Mouse (Mus musculus): Measurements from ENCODE around the gene Cep70. TPM values are rescaled to one million over a fixed set of nuclear protein-coding genes. Genes with fewer than 3 reads are reported as not detected.

Gene Cep70
- polyA plus RNA-seq, 1 experiment from 2014 or later, result 24.7 TPM

DNA sequence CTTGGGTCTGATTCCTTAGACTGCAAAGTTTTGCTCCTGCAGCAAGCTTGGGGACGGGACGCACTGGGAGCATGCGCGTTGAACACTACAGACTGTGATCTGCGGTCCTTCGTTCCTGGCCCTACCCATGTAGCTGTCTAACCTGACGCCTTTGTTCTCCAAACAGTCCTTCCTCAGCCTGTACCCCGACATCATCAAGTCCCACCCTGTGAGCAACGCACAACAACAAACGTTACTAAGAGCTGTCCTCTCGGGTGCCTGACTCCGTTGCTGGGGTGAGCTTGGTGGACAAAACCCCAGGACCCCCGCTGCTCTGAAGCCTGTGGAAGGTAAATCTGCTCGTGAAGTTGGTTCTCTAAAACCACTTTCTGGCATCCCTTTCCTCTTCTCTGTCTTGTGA, 6.0 kb upstream of the Cep70 start, which contains the start of gene Faiml:
Faiml (minus strand) TSS at position 101 of the 400 bp plus-strand sequence.
- Histone ChIP-seq H3K27ac (replicated peaks in 1 of 2; ENCODE audit: control insufficient read depth in 1 of 2, insufficient read depth in 1 of 2, low read depth in 2 of 2, low read length in 2 of 2) (no peak within 1 kb of the TSS), H3K9ac (ENCODE audit: low read length) (no peak within 1 kb of the TSS), H3K4me3 (ENCODE audit: control insufficient read depth in 1 of 2, insufficient read depth in 1 of 2, low read depth in 1 of 2, low read length in 2 of 2) (no peak within 1 kb of the TSS), H3K4me2 (ENCODE audit: low read length) (no peak within 1 kb of the TSS), H3K9me3 (ENCODE audit: control insufficient read depth, low read length) (no peaks in the 10 kb centered on the region), H3K4me1 (ENCODE audit: control insufficient read depth in 2 of 2, insufficient read depth in 2 of 2, low read length in 2 of 2) (no peaks in the 10 kb centered on the region; a peak in 1 of 4 replicates), H3K27me3 (ENCODE audit: control insufficient read depth, insufficient read depth, low read length) (no peaks in the 10 kb centered on the region), H3K36me3 (ENCODE audit: control insufficient read depth, insufficient read depth, low read length) (no peaks in the 10 kb centered on the region)
- WGBS, result 84% methylated on average over 14 of the region's 14 CpGs
- ATAC-seq (ENCODE audit: insufficient number of reproducible peaks, insufficient read depth, low FRiP score, low read depth), result no peak

DNA sequence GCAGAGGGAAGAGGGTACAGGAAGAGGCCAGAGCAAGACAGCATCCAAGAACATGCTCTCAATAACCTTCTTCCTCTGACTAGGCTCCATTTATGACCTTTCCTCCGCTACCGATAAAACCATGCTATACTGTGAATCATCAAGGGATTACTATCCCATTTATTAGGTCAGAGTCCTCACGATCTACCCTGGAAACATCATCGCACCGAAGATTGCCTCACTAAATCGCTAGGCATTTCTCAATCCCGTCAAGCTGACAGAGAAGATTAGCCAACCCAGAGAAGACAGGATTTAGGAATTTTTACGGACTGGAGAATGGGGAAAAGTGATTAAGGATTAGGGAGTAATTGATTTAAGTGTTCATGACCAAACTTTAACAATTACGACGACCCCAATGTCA, 4.9 kb upstream of the Cep70 start:
- WGBS, result 80% methylated on average over 10 of the region's 10 CpGs
- Histone ChIP-seq H3K36me3 (ENCODE audit: control insufficient read depth, insufficient read depth, low read length) (no peaks in the 10 kb centered on the region), H3K4me2 (ENCODE audit: low read length) (no peak overlapping the region), H3K4me1 (ENCODE audit: control insufficient read depth in 2 of 2, insufficient read depth in 2 of 2, low read length in 2 of 2) (peaks cover 3 to 5% of the 10 kb centered on the region in 2 experiments; a peak in 3 of 4 replicates), H3K4me3 (ENCODE audit: control insufficient read depth in 1 of 2, insufficient read depth in 1 of 2, low read depth in 1 of 2, low read length in 2 of 2) (no peak overlapping the region), H3K27me3 (ENCODE audit: control insufficient read depth, insufficient read depth, low read length) (no peaks in the 10 kb centered on the region), H3K9ac (ENCODE audit: low read length) (no peak overlapping the region), H3K9me3 (ENCODE audit: control insufficient read depth, low read length) (no peaks in the 10 kb centered on the region), H3K27ac (replicated peaks in 1 of 2; ENCODE audit: control insufficient read depth in 1 of 2, insufficient read depth in 1 of 2, low read depth in 2 of 2, low read length in 2 of 2) (no peak overlapping the region)
- ATAC-seq (ENCODE audit: insufficient number of reproducible peaks, insufficient read depth, low FRiP score, low read depth), result no peak

DNA sequence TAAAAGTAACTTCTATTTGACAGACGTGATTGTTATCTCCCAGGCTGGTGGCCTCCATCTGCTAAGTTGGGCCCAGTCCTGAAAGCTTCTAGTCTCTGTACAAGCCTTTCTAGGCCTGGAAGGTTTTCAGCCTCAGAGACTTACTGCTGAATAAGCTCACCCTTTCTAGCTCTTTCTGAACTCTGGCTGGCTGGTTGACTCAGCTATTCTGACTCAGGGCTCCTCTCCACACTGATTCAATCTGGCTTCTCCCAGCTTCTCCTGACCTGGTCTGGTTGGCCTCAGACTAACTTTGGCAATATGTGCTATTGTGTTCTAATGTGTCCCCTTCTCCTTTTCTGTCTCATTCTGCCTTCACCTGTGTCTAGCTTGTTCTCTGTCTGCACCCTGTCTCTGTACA, 3.9 kb upstream of the Cep70 start:
- ATAC-seq (ENCODE audit: insufficient number of reproducible peaks, insufficient read depth, low FRiP score, low read depth), result no peak
- Histone ChIP-seq H3K36me3 (ENCODE audit: control insufficient read depth, insufficient read depth, low read length) (no peaks in the 10 kb centered on the region), H3K4me2 (ENCODE audit: low read length) (no peak overlapping the region), H3K4me1 (ENCODE audit: control insufficient read depth in 2 of 2, insufficient read depth in 2 of 2, low read length in 2 of 2) (peaks cover 3 to 8% of the 10 kb centered on the region in 2 experiments; a peak in 3 of 4 replicates), H3K27me3 (ENCODE audit: control insufficient read depth, insufficient read depth, low read length) (no peaks in the 10 kb centered on the region), H3K9me3 (ENCODE audit: control insufficient read depth, low read length) (no peaks in the 10 kb centered on the region), H3K9ac (ENCODE audit: low read length) (no peak overlapping the region), H3K4me3 (ENCODE audit: control insufficient read depth in 1 of 2, insufficient read depth in 1 of 2, low read depth in 1 of 2, low read length in 2 of 2) (no peak overlapping the region), H3K27ac (replicated peaks in 1 of 2; ENCODE audit: control insufficient read depth in 1 of 2, insufficient read depth in 1 of 2, low read depth in 2 of 2, low read length in 2 of 2) (no peak overlapping the region)
- WGBS, result 50% methylated on average over 1 of the region's 1 CpGs

DNA sequence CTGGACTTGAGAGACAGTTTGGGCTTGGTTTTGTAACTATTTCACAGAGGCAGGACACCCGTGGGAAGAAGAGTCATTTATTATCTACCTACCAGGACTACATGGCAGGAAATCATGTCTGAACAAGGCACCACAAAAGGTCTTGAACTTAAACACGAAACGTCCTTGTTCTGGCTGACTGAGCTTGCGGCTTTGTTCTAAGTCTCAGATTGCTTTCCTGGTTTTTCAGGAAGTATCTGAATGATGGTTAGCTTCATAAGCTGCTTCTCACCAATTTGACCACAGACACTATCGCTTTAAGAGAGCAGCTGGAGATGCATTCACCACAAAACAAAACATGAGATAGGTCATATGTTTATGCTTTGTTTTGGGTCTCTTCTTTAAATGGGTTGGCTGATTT, 2.6 kb upstream of the Cep70 start:
- no peak overlapping the region for H3K4me2 ChIP-seq (ENCODE audit: low read length)
- H3K4me3 ChIP-seq (ENCODE audit: control insufficient read depth in 1 of 2, insufficient read depth in 1 of 2, low read depth in 1 of 2, low read length in 2 of 2), result no peak overlapping the region
- no peaks in the 10 kb centered on the region for H3K9me3 ChIP-seq (ENCODE audit: control insufficient read depth, low read length)
- no peaks in the 10 kb centered on the region for H3K36me3 ChIP-seq (ENCODE audit: control insufficient read depth, insufficient read depth, low read length)
- peaks cover 3 to 8% of the 10 kb centered on the region in 2 experiments; a peak in 3 of 4 replicates for H3K4me1 ChIP-seq (ENCODE audit: control insufficient read depth in 2 of 2, insufficient read depth in 2 of 2, low read length in 2 of 2)
- no peak overlapping the region for H3K9ac ChIP-seq (ENCODE audit: low read length)
- no peak for ATAC-seq (ENCODE audit: insufficient number of reproducible peaks, insufficient read depth, low FRiP score, low read depth)
- no peaks in the 10 kb centered on the region for H3K27me3 ChIP-seq (ENCODE audit: control insufficient read depth, insufficient read depth, low read length)
- 73% methylated on average over 5 of the region's 5 CpGs for WGBS
- H3K27ac ChIP-seq (replicated peaks in 1 of 2; ENCODE audit: control insufficient read depth in 1 of 2, insufficient read depth in 1 of 2, low read depth in 2 of 2, low read length in 2 of 2), result no peak overlapping the region

DNA sequence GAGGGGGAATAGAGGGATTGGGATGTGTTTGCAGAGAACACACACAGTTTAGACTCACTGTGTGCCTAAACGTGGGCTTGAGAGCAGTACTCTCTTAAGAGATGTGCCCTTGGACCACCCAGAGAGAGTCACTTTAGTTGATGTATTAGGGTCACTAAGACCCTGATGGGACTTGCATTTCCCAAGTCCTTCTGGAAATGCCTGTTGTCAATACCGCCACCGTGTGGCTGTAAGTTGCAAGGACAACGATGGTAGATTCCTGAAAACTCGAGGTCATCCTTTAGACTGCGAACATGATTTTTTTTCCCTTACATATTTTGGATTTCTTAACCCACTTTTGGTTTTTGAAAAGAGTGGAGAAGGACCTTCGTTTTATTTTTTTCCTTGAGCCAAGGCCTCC, 1.1 kb upstream of the Cep70 start:
- Histone ChIP-seq H3K4me3 (ENCODE audit: control insufficient read depth in 1 of 2, insufficient read depth in 1 of 2, low read depth in 1 of 2, low read length in 2 of 2) (peak overlapping the region in 1 of 2 experiments; percentile 94; a peak in 1 of 4 replicates), H3K9me3 (ENCODE audit: control insufficient read depth, low read length) (no peaks in the 10 kb centered on the region), H3K4me1 (ENCODE audit: control insufficient read depth in 2 of 2, insufficient read depth in 2 of 2, low read length in 2 of 2) (peaks cover 3 to 8% of the 10 kb centered on the region in 2 experiments; a peak in 3 of 4 replicates), H3K9ac (ENCODE audit: low read length) (no peak overlapping the region), H3K27me3 (ENCODE audit: control insufficient read depth, insufficient read depth, low read length) (no peaks in the 10 kb centered on the region), H3K27ac (replicated peaks in 1 of 2; ENCODE audit: control insufficient read depth in 1 of 2, insufficient read depth in 1 of 2, low read depth in 2 of 2, low read length in 2 of 2) (no peak overlapping the region), H3K4me2 (ENCODE audit: low read length) (peak overlapping the region; percentile 70), H3K36me3 (ENCODE audit: control insufficient read depth, insufficient read depth, low read length) (0 out of 2 replicates have a peak, but pooled peaks cover under 1% of the 10 kb centered on the region)
- 3% methylated on average over 7 of the region's 7 CpGs for WGBS
- no peak for ATAC-seq (ENCODE audit: insufficient number of reproducible peaks, insufficient read depth, low FRiP score, low read depth)

DNA sequence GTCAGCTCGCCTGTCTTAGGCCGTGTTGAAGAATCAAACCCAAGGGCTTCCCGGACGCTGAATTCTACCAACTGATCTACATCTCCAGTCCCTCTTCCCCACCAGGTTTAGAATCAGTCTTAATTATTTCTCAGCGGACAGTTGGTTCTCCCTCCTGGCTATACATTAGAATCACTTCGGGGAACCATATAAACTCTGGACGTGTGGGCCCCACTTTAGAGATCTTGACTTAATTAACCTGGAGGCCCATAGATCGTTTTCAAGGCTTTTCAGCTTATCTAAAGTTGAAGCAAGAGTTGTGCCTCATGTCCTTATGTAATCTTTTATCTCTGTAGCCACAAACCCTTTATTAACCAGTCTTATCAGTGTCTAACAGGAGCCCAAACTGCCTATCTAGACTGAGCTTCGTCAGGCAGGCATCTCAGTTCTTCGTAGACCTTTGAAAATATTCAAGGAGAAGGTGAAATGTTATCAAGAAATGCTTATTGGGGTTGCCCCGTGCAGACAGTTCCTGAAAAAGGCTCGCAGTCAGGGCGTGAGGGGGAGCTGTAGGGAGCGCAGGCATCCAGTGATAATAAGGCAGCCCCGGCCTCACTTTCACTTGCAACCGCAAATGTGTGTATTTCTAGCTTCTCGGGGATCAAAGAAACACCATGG, 506 bp upstream of the Cep70 start:
- Histone ChIP-seq H3K4me3 (ENCODE audit: control insufficient read depth in 1 of 2, insufficient read depth in 1 of 2, low read depth in 1 of 2, low read length in 2 of 2) (peak overlapping the region; percentile 63 to 94), H3K27ac (replicated peaks in 1 of 2; ENCODE audit: control insufficient read depth in 1 of 2, insufficient read depth in 1 of 2, low read depth in 2 of 2, low read length in 2 of 2) (peak overlapping the region; percentile 38 to 40; a peak in 2 of 4 replicates), H3K4me1 (ENCODE audit: control insufficient read depth in 2 of 2, insufficient read depth in 2 of 2, low read length in 2 of 2) (peaks cover 3 to 8% of the 10 kb centered on the region in 2 experiments; a peak in 3 of 4 replicates), H3K9me3 (ENCODE audit: control insufficient read depth, low read length) (no peaks in the 10 kb centered on the region), H3K4me2 (ENCODE audit: low read length) (peak overlapping the region; percentile 70), H3K9ac (ENCODE audit: low read length) (peak overlapping the region; percentile 68), H3K27me3 (ENCODE audit: control insufficient read depth, insufficient read depth, low read length) (no peaks in the 10 kb centered on the region), H3K36me3 (ENCODE audit: control insufficient read depth, insufficient read depth, low read length) (0 out of 2 replicates have a peak, but pooled peaks cover 5% of the 10 kb centered on the region)
- ATAC-seq (ENCODE audit: insufficient number of reproducible peaks, insufficient read depth, low FRiP score, low read depth), result peak; percentile 45
- WGBS, result 6% methylated on average over 17 of the region's 17 CpGs

DNA sequence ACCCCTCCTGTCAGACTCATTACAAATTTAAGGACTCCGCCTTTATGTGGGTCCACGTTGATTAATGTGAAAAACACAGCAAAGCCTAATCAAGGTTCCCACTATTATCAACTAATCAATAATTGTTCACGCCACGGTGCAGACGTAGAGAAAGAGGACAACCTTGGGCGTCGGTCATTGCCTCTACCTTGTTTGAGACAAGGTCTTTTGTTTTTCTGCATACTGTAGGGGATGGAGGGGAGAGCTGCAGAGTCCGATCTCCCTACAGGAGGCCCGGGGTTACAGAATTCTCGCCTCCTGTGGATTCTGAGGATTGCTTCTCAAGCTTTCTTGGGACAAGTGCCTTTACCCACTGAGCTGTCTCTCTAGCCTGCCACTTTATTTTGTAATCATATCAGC, 727 bp downstream of the Cep70 start:
- 4% methylated on average over 10 of the region's 10 CpGs for WGBS
- Histone ChIP-seq H3K4me1 (ENCODE audit: control insufficient read depth in 2 of 2, insufficient read depth in 2 of 2, low read length in 2 of 2) (peaks cover 3 to 13% of the 10 kb centered on the region in 2 experiments; a peak in 3 of 4 replicates), H3K27me3 (ENCODE audit: control insufficient read depth, insufficient read depth, low read length) (no peaks in the 10 kb centered on the region), H3K9ac (ENCODE audit: low read length) (peak overlapping the region; percentile 88), H3K4me2 (ENCODE audit: low read length) (peak overlapping the region; percentile 70), H3K9me3 (ENCODE audit: control insufficient read depth, low read length) (no peaks in the 10 kb centered on the region), H3K36me3 (ENCODE audit: control insufficient read depth, insufficient read depth, low read length) (0 out of 2 replicates have a peak, but pooled peaks cover 7% of the 10 kb centered on the region), H3K27ac (replicated peaks in 1 of 2; ENCODE audit: control insufficient read depth in 1 of 2, insufficient read depth in 1 of 2, low read depth in 2 of 2, low read length in 2 of 2) (peak overlapping the region in 1 of 2 experiments; percentile 58; a peak in 2 of 4 replicates), H3K4me3 (ENCODE audit: control insufficient read depth in 1 of 2, insufficient read depth in 1 of 2, low read depth in 1 of 2, low read length in 2 of 2) (peak overlapping the region; percentile 63 to 94)
- no peak for ATAC-seq (ENCODE audit: insufficient number of reproducible peaks, insufficient read depth, low FRiP score, low read depth)

Measured in heart, embryonic 14.5 days (tissue).